Mouse (Mus musculus): Measurements from ENCODE around the gene Ubxn1. TPM values are rescaled to one million over a fixed set of nuclear protein-coding genes. Genes with fewer than 3 reads are reported as not detected.
"Not testable (repeated sequence)": the region's sequence is repeated elsewhere in the genome, so short reads cannot be mapped to it uniquely, and the experiment has no call there.

Ubxn1 gene
- polyA plus RNA-seq, 1 experiment from 2014 or later, result 184 TPM

DNA sequence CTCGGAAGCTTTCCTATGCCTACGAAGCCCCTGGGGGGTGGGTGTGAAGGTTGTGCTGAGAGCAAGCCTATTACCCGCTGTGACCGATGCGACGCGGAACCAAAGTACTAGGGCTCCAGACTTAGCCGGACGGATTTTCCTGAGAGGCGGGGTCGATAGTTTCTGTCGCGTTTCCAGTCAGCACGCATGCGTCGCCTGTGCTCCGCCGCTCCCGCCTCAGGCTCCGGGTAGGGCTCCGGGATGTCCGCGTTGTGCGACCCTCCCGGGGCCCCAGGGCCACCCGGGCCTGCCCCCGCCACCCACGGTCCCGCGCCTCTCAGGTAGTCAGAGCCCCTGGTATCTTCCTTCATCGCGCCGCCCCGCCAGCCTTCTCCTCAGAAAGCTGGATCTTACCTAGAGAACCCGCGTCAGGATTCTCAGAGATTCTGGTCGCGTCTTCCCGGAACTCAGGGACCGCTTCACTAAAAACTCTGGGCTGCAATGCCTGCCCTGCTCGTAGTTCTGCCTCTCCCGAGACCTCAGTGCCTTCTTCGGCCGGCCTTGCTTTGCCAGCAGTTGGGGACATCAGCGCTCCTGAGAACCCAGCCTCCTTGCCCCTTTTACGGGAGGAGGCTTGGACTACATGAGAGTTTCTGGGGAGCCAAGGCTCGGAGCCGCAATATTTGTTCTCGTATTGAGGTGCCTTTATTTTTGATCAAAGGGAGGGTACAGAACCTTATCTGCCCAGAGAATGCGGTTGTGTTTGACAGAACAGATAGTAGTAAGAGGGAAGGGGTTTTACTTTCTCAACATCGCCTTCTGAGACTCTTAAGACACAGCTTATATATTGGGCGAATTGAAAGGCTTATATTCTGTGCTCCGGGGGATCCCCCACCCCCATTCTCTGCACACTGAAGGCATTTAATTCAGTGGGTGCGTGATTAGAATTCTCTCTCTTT lies 21.8 kb downstream of the Ubxn1 start, which contains the start of gene Ints5:
Gene Ints5, plus strand, starts transcription at position 177 of the 938 bp plus-strand sequence.
- peak within 1 kb of the TSS; percentile 71 for H3K27ac ChIP-seq (ENCODE audit: low read depth, low read length)
- no peaks in the 10 kb centered on the region for H3K9me3 ChIP-seq (replicated peaks; ENCODE audit: control insufficient read depth, low read length)
- H3K4me2 ChIP-seq (ENCODE audit: low read length), result peak within 1 kb of the TSS; percentile 77
- ATAC-seq, result peak; percentile 57
- DNase-seq (ENCODE audit: low spot score), result peak; percentile 92
- peak within 1 kb of the TSS; percentile 93 for H3K9ac ChIP-seq (ENCODE audit: low read length)
- H3K36me3 ChIP-seq (ENCODE audit: control insufficient read depth, insufficient read depth, low read length), result peaks cover 30% of the 10 kb centered on the region
- H3K4me1 ChIP-seq (ENCODE audit: control insufficient read depth, insufficient read depth, low read length), result peaks cover 19% of the 10 kb centered on the region
- peak within 1 kb of the TSS; percentile 79 for H3K4me3 ChIP-seq (ENCODE audit: low read depth, low read length)
- WGBS, result 3% methylated on average over 54 of the region's 54 CpGs
- no peaks in the 10 kb centered on the region for H3K27me3 ChIP-seq (replicated peaks; ENCODE audit: control insufficient read depth, insufficient read depth, low read length)

DNA sequence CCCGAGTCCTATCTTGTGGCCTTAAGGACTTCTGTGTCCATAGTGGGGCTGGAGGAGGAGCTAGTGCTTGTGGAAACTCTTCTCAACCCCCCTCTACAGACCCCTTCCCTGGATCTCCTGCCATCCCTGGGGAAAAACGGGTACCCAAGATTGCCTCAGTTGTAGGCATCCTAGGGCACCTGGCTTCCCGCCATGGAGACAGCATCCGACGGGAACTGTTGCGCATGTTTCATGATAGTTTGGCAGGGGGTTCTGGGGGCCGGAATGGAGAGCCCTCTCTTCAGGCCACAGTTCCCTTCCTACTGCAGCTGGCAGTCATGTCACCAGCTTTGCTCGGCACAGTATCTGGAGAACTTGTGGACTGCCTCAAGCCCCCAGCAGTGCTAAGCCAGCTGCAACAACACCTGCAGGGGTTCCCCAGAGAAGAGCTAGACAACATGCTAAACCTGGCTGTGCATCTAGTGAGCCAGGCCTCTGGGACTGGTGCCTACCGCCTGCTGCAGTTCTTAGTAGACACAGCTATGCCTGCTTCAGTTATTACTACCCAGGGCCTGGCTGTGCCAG lies 24.2 kb downstream of the Ubxn1 start:
- no peak overlapping the region for H3K9ac ChIP-seq (ENCODE audit: low read length)
- H3K9me3 ChIP-seq (replicated peaks; ENCODE audit: control insufficient read depth, low read length), result no peaks in the 10 kb centered on the region
- 92% methylated on average over 9 of the region's 9 CpGs for WGBS
- H3K27ac ChIP-seq (ENCODE audit: low read depth, low read length), result no peak overlapping the region
- H3K4me2 ChIP-seq (ENCODE audit: low read length), result no peak overlapping the region
- H3K4me3 ChIP-seq (ENCODE audit: low read depth, low read length), result no peak overlapping the region
- DNase-seq (ENCODE audit: low spot score), result no peak
- peaks cover 25% of the 10 kb centered on the region for H3K36me3 ChIP-seq (ENCODE audit: control insufficient read depth, insufficient read depth, low read length)
- H3K27me3 ChIP-seq (replicated peaks; ENCODE audit: control insufficient read depth, insufficient read depth, low read length), result no peaks in the 10 kb centered on the region
- ATAC-seq, result no peak
- H3K4me1 ChIP-seq (ENCODE audit: control insufficient read depth, insufficient read depth, low read length), result peaks cover 24% of the 10 kb centered on the region

DNA sequence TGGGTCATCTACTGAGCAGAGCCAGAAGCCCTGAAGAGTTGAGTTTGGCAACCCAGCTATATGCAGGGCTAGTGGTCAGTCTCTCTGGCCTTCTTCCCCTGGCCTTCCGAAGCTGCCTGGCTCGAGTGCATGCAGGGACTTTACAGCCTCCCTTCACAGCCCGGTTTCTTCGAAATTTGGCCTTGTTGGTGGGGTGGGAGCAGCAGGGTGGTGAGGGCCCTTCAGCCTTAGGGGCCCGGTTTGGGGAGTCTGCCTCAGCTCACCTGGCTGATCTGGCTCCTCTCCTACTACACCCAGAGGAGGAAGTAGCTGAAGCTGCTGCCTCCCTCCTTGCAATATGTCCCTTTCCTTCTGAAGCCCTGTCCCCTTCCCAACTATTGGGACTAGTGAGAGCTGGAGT lies 24.9 kb downstream of the Ubxn1 start:
- not testable (repeated sequence) for H3K4me3 ChIP-seq (ENCODE audit: low read depth, low read length); DNase-seq (ENCODE audit: low spot score); H3K9me3 ChIP-seq (replicated peaks; ENCODE audit: control insufficient read depth, low read length); H3K4me2 ChIP-seq (ENCODE audit: low read length); ATAC-seq; H3K27me3 ChIP-seq (replicated peaks; ENCODE audit: control insufficient read depth, insufficient read depth, low read length); H3K9ac ChIP-seq (ENCODE audit: low read length); H3K27ac ChIP-seq (ENCODE audit: low read depth, low read length)
- 96% methylated on average over 5 of the region's 5 CpGs for WGBS
- peaks cover 24% of the 10 kb centered on the region for H3K4me1 ChIP-seq (ENCODE audit: control insufficient read depth, insufficient read depth, low read length)
- peaks cover 22% of the 10 kb centered on the region for H3K36me3 ChIP-seq (ENCODE audit: control insufficient read depth, insufficient read depth, low read length)

DNA sequence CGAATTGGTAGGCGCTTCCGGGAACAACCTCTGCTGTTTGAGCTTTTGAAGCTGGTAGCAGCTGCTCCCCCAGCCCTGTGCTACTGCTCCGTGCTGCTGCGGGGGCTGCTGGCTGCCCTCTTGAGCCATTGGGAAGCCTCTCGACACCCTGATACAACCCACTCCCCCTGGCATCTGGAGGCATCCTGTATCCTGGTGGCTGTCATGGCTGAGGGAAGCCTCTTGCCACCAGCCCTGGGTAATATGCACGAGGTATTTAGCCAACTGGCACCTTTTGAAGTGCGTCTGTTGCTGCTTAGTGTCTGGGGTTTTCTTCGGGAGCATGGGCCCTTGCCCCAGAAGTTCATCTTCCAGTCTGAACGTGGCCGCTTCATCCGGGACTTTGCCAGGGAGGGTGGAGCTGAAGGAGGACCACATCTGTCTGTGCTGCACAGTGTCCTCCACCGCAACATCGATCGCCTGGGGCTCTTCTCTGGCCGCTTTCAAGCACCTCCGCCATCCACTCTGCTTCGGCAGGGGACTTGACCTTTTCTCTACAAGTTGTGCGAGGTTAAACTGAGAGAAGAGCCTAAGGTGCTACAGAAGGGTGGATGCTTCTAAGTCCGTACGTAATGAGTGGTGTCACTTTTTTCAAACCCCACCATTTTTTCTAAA lies 26.0 kb downstream of the Ubxn1 start:
- Histone ChIP-seq H3K4me2 (ENCODE audit: low read length) (peak overlapping the region; percentile 94), H3K27ac (ENCODE audit: low read depth, low read length) (peak overlapping the region; percentile 74), H3K36me3 (ENCODE audit: control insufficient read depth, insufficient read depth, low read length) (peaks cover 27% of the 10 kb centered on the region), H3K9ac (ENCODE audit: low read length) (peak overlapping the region; percentile 63), H3K4me1 (ENCODE audit: control insufficient read depth, insufficient read depth, low read length) (peaks cover 24% of the 10 kb centered on the region), H3K4me3 (ENCODE audit: low read depth, low read length) (peak overlapping the region; percentile 88)
- ATAC-seq, result peak; percentile 47
- peak; percentile 32 for DNase-seq (ENCODE audit: low spot score)
- WGBS, result 27% methylated on average over 21 of the region's 21 CpGs
- not testable (repeated sequence) for H3K27me3 ChIP-seq (replicated peaks; ENCODE audit: control insufficient read depth, insufficient read depth, low read length); H3K9me3 ChIP-seq (replicated peaks; ENCODE audit: control insufficient read depth, low read length)

DNA sequence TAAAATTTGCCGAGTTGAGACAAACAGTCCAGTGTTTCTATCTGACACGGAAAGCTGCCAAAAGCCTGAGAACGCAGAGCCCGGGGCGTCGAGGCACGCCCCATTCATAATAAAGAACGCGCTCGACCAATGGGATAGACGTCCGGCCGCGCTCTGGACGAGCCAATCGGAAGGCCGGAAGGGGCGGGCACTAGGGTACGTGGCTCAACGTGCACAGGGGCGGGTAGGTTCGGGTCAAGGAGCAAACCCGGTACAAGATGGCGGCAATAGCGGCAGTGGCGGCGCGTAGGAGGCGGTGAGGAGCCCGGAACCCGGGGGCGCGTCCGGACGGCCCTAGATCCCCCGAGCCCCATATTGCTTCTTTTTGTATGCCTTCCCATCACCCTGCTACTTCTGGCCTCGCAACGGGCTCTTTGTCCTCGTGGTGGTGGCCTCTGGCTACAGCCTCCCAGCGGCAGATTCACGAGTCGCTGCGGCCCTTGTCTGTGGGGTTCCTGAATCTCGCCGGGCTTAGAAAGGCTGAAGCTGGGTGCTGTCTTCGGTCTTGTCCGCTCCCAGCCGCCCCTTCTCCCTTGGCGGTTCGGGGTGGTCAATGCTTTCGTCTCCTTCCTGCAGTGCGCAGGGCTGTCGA lies 26.7 kb downstream of the Ubxn1 start, which contains the start of gene Ganab:
Gene Ganab, plus strand, starts transcription at position 207 of the 631 bp plus-strand sequence.
- peak within 1 kb of the TSS; percentile 94 for H3K4me2 ChIP-seq (ENCODE audit: low read length)
- ATAC-seq (peak; percentile 99), DNase-seq (ENCODE audit: low spot score) (peak; percentile 99)
- H3K9ac ChIP-seq (ENCODE audit: low read length), result peak within 1 kb of the TSS; percentile 80
- H3K9me3 ChIP-seq (replicated peaks; ENCODE audit: control insufficient read depth, low read length), result no peaks in the 10 kb centered on the region
- H3K27me3 ChIP-seq (replicated peaks; ENCODE audit: control insufficient read depth, insufficient read depth, low read length), result no peaks in the 10 kb centered on the region
- peak within 1 kb of the TSS; percentile 88 for H3K4me3 ChIP-seq (ENCODE audit: low read depth, low read length)
- H3K4me1 ChIP-seq (ENCODE audit: control insufficient read depth, insufficient read depth, low read length), result peaks cover 24% of the 10 kb centered on the region
- peaks cover 32% of the 10 kb centered on the region for H3K36me3 ChIP-seq (ENCODE audit: control insufficient read depth, insufficient read depth, low read length)
- WGBS, result under 1% methylated on average over 47 of the region's 53 CpGs
- peak within 1 kb of the TSS; percentile 74 for H3K27ac ChIP-seq (ENCODE audit: low read depth, low read length)

DNA sequence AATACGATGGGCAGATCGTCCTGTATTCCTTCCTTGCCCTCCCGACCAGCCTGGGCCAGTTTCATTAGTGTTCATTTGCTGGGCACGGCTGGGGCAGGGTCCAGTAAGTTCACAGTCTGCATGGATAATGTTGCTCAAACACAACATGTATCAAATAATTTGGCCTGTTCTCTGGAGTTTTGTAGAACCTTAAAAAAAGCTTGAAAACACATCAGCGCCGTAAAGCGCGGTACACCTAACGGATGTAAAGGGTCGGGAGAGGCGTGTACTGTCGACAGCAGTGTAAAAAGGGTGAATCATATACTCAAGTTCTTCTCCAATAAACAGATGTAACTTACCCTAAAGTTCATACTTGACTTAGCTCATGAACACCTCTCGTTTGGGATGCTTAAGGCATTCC lies 27.3 kb downstream of the Ubxn1 start:
- Histone ChIP-seq H3K27me3 (replicated peaks; ENCODE audit: control insufficient read depth, insufficient read depth, low read length) (no peaks in the 10 kb centered on the region), H3K9ac (ENCODE audit: low read length) (peak overlapping the region; percentile 80), H3K4me2 (ENCODE audit: low read length) (peak overlapping the region; percentile 94), H3K36me3 (ENCODE audit: control insufficient read depth, insufficient read depth, low read length) (peaks cover 38% of the 10 kb centered on the region), H3K4me1 (ENCODE audit: control insufficient read depth, insufficient read depth, low read length) (peaks cover 22% of the 10 kb centered on the region), H3K4me3 (ENCODE audit: low read depth, low read length) (peak overlapping the region; percentile 88), H3K27ac (ENCODE audit: low read depth, low read length) (peak overlapping the region; percentile 74; the same call in 1 of the 2 replicates), H3K9me3 (replicated peaks; ENCODE audit: control insufficient read depth, low read length) (no peaks in the 10 kb centered on the region)
- ATAC-seq (no peak), DNase-seq (ENCODE audit: low spot score) (no peak)
- 18% methylated on average over 13 of the region's 13 CpGs for WGBS

DNA sequence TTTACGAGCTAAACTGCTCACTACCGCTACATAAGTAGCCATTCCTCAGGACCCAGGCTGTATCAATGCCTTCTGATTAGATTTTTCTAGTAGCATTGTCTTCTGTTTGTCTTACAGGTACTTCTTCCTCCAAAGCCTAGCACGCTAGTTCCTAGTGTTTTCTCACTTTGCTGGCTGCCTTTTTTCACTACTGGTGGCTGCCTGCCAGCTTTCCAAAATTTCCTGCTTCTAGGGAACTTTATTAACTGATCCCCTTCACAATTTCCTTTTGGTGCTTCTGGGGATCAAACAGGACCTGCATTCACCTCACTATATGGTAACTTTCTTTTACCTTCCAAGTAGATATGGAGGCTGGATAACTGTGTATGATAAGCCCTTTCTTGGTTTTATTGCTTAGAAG lies 27.8 kb downstream of the Ubxn1 start:
- H3K27ac ChIP-seq (ENCODE audit: low read depth, low read length), result no peak overlapping the region
- peak overlapping the region; percentile 80 for H3K9ac ChIP-seq (ENCODE audit: low read length)
- H3K27me3 ChIP-seq (replicated peaks; ENCODE audit: control insufficient read depth, insufficient read depth, low read length), result no peaks in the 10 kb centered on the region
- H3K4me1 ChIP-seq (ENCODE audit: control insufficient read depth, insufficient read depth, low read length), result peaks cover 18% of the 10 kb centered on the region
- H3K4me2 ChIP-seq (ENCODE audit: low read length), result peak overlapping the region; percentile 94
- no peak for DNase-seq (ENCODE audit: low spot score)
- WGBS, result 64% methylated on average over 3 of the region's 3 CpGs
- peaks cover 42% of the 10 kb centered on the region for H3K36me3 ChIP-seq (ENCODE audit: control insufficient read depth, insufficient read depth, low read length)
- H3K4me3 ChIP-seq (ENCODE audit: low read depth, low read length), result peak overlapping the region; percentile 88
- no peak for ATAC-seq
- H3K9me3 ChIP-seq (replicated peaks; ENCODE audit: control insufficient read depth, low read length), result no peaks in the 10 kb centered on the region

DNA sequence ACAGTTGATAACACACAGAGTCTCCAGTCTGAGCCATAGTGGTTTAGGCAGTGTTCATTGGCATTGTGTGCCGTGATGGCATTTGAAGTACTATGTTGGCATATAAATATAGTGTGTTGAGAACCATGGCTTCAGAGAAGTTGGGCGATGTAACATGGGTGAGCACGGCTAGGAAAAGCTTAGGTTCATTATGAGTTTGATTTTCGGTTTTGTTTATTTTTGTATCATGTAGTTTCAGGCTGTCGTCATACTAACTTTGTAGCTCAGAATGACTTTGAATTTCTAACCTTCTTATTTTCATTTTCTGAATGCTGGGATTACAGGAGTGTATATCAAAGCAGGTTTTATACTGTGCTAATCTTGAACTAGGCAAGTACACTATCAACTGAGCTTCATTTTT lies 32.1 kb downstream of the Ubxn1 start:
- WGBS, result 96% methylated on average over 5 of the region's 5 CpGs

More for the DNA sequence above, 32.1 kb downstream of the Ubxn1 start:
- Histone ChIP-seq H3K27ac (ENCODE audit: low read depth, low read length) (no peak overlapping the region), H3K4me3 (ENCODE audit: low read depth, low read length) (no peak overlapping the region), H3K36me3 (ENCODE audit: control insufficient read depth, insufficient read depth, low read length) (peaks cover 60% of the 10 kb centered on the region), H3K9ac (ENCODE audit: low read length) (no peak overlapping the region), H3K4me2 (ENCODE audit: low read length) (no peak overlapping the region), H3K9me3 (replicated peaks; ENCODE audit: control insufficient read depth, low read length) (no peaks in the 10 kb centered on the region), H3K4me1 (ENCODE audit: control insufficient read depth, insufficient read depth, low read length) (peaks cover 10% of the 10 kb centered on the region), H3K27me3 (replicated peaks; ENCODE audit: control insufficient read depth, insufficient read depth, low read length) (no peaks in the 10 kb centered on the region)
- ATAC-seq (no peak), DNase-seq (ENCODE audit: low spot score) (no peak)

Measured in forebrain, embryonic 14.5 days (tissue).